Mouse (Mus musculus) lung, embryonic 15.5 days (tissue): Measurements from ENCODE around the gene Amotl2. TPM values are rescaled to one million over a fixed set of nuclear protein-coding genes. Genes with fewer than 3 reads are reported as not detected.

Experiments used
- ATAC-seq: fragments of 200-750 bp; cut with Nextera tagmentation; 2 replicates; pipeline ENCODE4 v1.8.0; 2017; ENCODE audit warnings: moderate number of reproducible peaks, borderline replicate concordance; ENCODE audit not compliant: low FRiP score, low TSS enrichment; ENCODE audit errors: extremely low read depth
- H3K27ac ChIP-seq: fragments of 300-500 bp; sonication (generic); 2 replicates; pipeline ENCODE4 v1.5.1; 2015; ENCODE audit warnings: moderate library complexity, mild to moderate bottlenecking, inconsistent platforms
- H3K27me3 ChIP-seq: fragments of 300-500 bp; sonication (generic); 2 replicates; pipeline ENCODE4 v1.6.1; 2015; ENCODE audit warnings: inconsistent platforms
- H3K36me3 ChIP-seq: fragments of 300-500 bp; sonication (generic); 2 replicates; pipeline ENCODE4 v1.6.1; 2015; ENCODE audit warnings: inconsistent platforms
- H3K4me1 ChIP-seq: fragments of 300-500 bp; sonication (generic); 2 replicates; pipeline ENCODE4 v1.6.1; 2015; ENCODE audit warnings: inconsistent platforms
- H3K4me2 ChIP-seq: fragments of 300-500 bp; sonication (generic); 2 replicates; pipeline ENCODE4 v1.6.1; 2015; ENCODE audit warnings: inconsistent platforms, mild to moderate bottlenecking, moderate library complexity
- H3K4me3 ChIP-seq: fragments of 300-500 bp; sonication (generic); 2 replicates; pipeline ENCODE4 v1.5.1; 2015; ENCODE audit warnings: mild to moderate bottlenecking, inconsistent platforms
- H3K9ac ChIP-seq: fragments of 300-500 bp; sonication (generic); 2 replicates; pipeline ENCODE4 v1.6.1; 2015; ENCODE audit warnings: inconsistent platforms
- H3K9me3 ChIP-seq: fragments of 300-500 bp; sonication (generic); 2 replicates; pipeline ENCODE4 v1.6.1; 2016; ENCODE audit warnings: inconsistent platforms
- WGBS: fragments of 180-500 bp; shearing (Covaris S2); methylation state at CpG from one replicate; pipeline ENCODE4 v1.1.7; 2015; 5-methylcytosine and 5-hydroxymethylcytosine counted together
- polyA plus RNA-seq: library from polyadenylated mRNA; unstranded; fragments of >200 nt; fragmentation: Nextera tagmentation; extraction: Ambion mirVana; gene quantifications from 2 replicates; pipeline ENCODE4 v1.2.1, GENCODE M21; 2015

Amotl2 gene
- polyA plus RNA-seq, 1 experiment from 2014 or later, result 47.0 TPM

- no peak for ATAC-seq
- Histone ChIP-seq H3K9ac (no peak overlapping the region), H3K4me3 (no peak overlapping the region), H3K27me3 (no peaks in the 10 kb centered on the region), H3K36me3 (peaks cover 87% of the 10 kb centered on the region), H3K27ac (no peak overlapping the region), H3K4me1 (peaks cover 76% of the 10 kb centered on the region), H3K4me2 (no peak overlapping the region), H3K9me3 (no peaks in the 10 kb centered on the region)
- 81% methylated on average over 21 of the region's 21 CpGs for WGBS
Observed at GRCm38 (mm10) chr9:102729093-102729845, 12.8 kb downstream of the Amotl2 start.

DNA sequence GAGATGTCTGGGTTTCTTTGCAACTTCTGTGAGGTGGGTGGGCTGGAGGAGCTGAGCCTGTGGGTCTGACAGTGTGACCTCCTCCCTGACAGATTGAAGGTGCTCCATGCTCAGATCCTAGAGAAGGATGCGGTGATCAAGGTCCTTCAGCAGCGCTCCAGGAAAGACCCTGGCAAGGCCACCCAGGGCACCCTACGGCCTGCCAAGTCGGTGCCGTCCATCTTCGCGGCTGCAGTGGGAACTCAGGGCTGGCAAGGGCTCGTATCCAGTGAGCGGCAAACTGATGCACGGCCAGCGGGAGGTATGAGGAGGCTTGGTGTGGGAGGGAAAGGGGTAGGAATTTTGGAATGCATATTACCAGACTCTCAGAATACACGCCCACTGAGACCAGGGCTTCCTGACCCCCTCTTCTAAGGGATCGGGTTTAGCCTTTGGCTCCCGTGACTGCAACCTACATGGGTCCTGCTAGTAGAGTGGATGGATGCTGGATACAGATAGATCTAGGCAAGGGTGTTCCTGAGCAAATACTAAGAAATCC lies 13.5 kb downstream of the Amotl2 start:
- no peak overlapping the region for H3K4me3 ChIP-seq
- no peaks in the 10 kb centered on the region for H3K27me3 ChIP-seq
- H3K4me2 ChIP-seq, result no peak overlapping the region
- no peak overlapping the region for H3K27ac ChIP-seq
- H3K4me1 ChIP-seq, result peaks cover 76% of the 10 kb centered on the region
- no peak for ATAC-seq
- no peak overlapping the region for H3K9ac ChIP-seq
- H3K36me3 ChIP-seq, result peaks cover 80% of the 10 kb centered on the region
- 83% methylated on average over 14 of the region's 14 CpGs for WGBS
- H3K9me3 ChIP-seq, result no peaks in the 10 kb centered on the region

GRCm38 (mm10) chr9:102731044-102731471 lies 14.6 kb downstream of the Amotl2 start:
- H3K4me2 ChIP-seq, result no peak overlapping the region
- peak overlapping the region; percentile 67; the same call in 1 of the 2 replicates for H3K27ac ChIP-seq
- H3K4me3 ChIP-seq, result no peak overlapping the region
- H3K36me3 ChIP-seq, result peaks cover 71% of the 10 kb centered on the region
- no peak overlapping the region for H3K9ac ChIP-seq
- WGBS, result 56% methylated on average over 7 of the region's 7 CpGs
- H3K27me3 ChIP-seq, result no peaks in the 10 kb centered on the region
- ATAC-seq, result no peak
- H3K9me3 ChIP-seq, result no peaks in the 10 kb centered on the region
- peaks cover 72% of the 10 kb centered on the region for H3K4me1 ChIP-seq

DNA sequence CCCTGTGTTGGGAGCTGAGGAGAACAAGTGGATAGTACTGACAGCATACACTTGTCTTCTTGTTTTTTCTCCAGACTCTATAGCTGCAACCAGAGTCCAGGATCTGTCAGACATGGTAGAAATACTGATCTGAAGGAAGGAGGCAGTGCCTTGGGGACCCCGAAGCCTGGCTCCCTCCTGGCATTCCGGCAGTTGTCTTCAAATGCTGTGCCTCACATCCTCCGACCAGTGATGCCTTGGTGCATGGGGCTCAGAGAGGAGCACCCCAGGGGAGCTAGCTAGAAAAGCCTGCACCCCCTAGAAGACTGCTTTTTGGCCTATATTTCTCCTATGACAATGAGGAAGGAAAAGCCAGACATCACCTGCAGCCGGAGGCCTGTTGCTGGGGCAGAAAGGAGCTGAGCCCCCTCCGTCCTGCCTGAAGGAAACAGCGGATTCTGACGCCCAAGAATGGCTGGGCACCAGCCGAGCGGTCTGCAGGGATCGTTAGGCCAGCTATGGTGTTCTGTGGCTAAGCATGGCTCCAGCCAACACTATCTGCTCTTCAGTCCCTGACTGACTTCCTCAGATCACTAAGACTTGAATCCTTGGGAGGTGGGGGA lies 15.2 kb downstream of the Amotl2 start:
- 66% methylated on average over 10 of the region's 10 CpGs for WGBS

GRCm38 (mm10) chr9:102732326-102732865 lies 15.9 kb downstream of the Amotl2 start:
- H3K4me2 ChIP-seq, result no peak overlapping the region
- peaks cover 68% of the 10 kb centered on the region for H3K4me1 ChIP-seq
- no peak overlapping the region for H3K4me3 ChIP-seq
- H3K9ac ChIP-seq, result no peak overlapping the region
- ATAC-seq, result no peak
- H3K27ac ChIP-seq, result peak overlapping the region; percentile 67
- H3K36me3 ChIP-seq, result peaks cover 63% of the 10 kb centered on the region
- H3K27me3 ChIP-seq, result no peaks in the 10 kb centered on the region
- H3K9me3 ChIP-seq, result no peaks in the 10 kb centered on the region
- 60% methylated on average over 5 of the region's 5 CpGs for WGBS

More for the DNA sequence above, 15.2 kb downstream of the Amotl2 start:
- no peaks in the 10 kb centered on the region for H3K9me3 ChIP-seq
- H3K36me3 ChIP-seq, result peaks cover 71% of the 10 kb centered on the region
- no peaks in the 10 kb centered on the region for H3K27me3 ChIP-seq
- no peak overlapping the region for H3K4me2 ChIP-seq
- H3K4me3 ChIP-seq, result no peak overlapping the region
- no peak for ATAC-seq
- H3K27ac ChIP-seq, result peak overlapping the region; percentile 67
- H3K9ac ChIP-seq, result no peak overlapping the region
- peaks cover 70% of the 10 kb centered on the region for H3K4me1 ChIP-seq

DNA sequence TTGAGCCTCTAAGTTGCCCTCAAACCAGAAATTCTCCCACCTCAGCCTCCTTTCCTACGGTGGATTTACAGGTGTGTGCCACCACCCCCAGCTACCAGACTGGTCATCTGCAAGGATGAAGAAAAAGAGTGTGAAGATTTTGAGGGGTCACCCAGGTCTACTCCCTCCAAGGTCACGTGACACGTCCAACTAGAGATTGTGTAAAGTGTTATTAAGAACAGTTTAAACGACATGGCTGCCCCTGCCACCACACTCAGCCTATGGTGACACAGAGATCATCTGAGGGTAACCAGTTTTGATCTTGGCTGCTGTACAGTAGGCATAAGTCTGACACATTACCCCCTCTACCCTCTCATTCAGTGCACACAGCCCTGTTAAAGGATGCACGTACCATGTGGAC lies 17.0 kb downstream of the Amotl2 start:
- Histone ChIP-seq H3K9me3 (no peaks in the 10 kb centered on the region), H3K27me3 (no peaks in the 10 kb centered on the region), H3K27ac (peak overlapping the region; percentile 93), H3K4me2 (no peak overlapping the region), H3K4me1 (peaks cover 67% of the 10 kb centered on the region), H3K36me3 (peaks cover 53% of the 10 kb centered on the region), H3K4me3 (no peak overlapping the region), H3K9ac (no peak overlapping the region)
- ATAC-seq, result no peak
- 68% methylated on average over 5 of the region's 5 CpGs for WGBS

DNA sequence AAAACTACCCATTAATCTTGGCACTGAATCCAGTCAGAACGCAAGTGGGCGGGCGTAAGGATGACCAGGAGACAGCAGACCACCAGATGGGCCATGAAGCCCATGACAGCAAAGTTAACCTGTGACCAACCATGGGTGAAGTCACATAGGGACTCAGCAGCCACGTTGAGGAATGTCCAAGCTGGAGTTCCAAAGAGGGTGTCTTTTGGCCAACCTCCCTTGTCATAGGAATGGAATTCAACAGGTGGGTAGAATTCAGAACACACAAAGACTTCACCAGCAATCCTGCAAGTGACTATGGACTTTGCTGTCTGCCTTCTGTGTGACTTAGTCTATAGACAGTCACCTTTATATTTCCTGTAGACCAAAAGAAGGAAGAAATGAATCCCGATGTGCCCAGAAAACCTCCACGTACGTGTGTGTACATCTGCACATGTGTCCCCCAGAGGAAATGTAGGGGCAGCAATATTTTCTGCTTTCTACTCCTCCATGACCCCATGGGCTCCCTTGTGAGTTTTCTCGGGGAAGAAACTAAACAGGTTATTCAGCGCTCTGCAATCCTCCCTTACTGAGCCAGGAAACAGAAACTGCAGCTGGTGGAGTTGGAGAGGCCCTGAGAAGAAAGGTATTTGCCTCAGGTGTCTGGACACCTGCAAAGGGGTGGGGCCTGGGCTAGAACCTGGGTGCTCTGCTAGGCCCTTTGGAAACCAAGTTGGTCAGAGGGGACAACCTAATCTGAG lies 17.7 kb downstream of the Amotl2 start:
- no peaks in the 10 kb centered on the region for H3K27me3 ChIP-seq
- H3K4me2 ChIP-seq, result peak overlapping the region; percentile 41
- peaks cover 46% of the 10 kb centered on the region for H3K36me3 ChIP-seq
- H3K4me3 ChIP-seq, result no peak overlapping the region
- H3K4me1 ChIP-seq, result peaks cover 65% of the 10 kb centered on the region
- 56% methylated on average over 9 of the region's 9 CpGs for WGBS
- peak overlapping the region; percentile 93 for H3K27ac ChIP-seq
- ATAC-seq, result peak; percentile 35; the same call in 1 of the 2 replicates
- no peak overlapping the region for H3K9ac ChIP-seq
- H3K9me3 ChIP-seq, result no peaks in the 10 kb centered on the region

DNA sequence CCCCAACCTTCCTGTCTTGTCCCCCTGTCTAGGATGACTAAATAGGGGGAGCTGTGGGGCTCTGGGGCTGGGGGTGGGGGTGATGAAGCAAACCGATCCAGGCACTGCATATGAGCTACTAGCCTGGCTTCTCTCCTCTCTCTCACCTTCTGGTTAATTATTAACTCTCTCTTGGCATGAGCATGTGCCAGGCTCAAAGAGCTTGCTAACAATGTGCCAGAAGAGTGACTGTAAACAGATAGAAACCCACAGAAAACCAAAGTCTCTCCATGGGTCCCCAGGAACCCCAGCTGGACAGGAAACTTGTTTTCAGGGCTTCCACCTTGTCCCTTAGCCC lies 18.2 kb downstream of the Amotl2 start:
- WGBS, result 41% methylated on average over 1 of the region's 1 CpGs

DNA sequence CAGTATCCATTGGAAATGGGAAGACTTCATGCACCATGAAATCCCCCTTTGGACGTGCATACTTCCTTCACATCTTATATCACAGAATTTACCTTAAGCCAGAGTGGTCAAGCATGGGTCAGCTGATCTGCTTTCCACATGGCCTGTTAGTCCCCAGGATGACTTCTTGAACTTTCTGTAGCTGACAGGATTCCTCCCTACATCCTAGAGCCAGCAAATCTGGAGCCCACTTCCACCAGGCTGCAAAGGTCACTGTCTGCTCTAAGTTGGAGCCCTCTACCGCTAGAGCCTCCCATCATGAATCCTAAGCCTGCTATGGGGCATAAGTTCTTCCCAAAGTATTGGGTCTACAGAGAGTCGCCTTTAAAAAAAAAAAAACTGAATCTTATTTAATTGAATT lies 18.8 kb downstream of the Amotl2 start:
- Histone ChIP-seq H3K4me1 (peaks cover 55% of the 10 kb centered on the region), H3K9ac (no peak overlapping the region), H3K4me2 (0 out of 2 replicates have a peak overlapping the region, but pooled peaks have one; percentile 16), H3K27me3 (no peaks in the 10 kb centered on the region), H3K4me3 (no peak overlapping the region), H3K36me3 (peaks cover 35% of the 10 kb centered on the region), H3K9me3 (no peaks in the 10 kb centered on the region), H3K27ac (peak overlapping the region; percentile 93)
- WGBS, result 78% methylated on average over 3 of the region's 3 CpGs
- ATAC-seq, result no peak

More for the DNA sequence above, 18.2 kb downstream of the Amotl2 start:
- H3K27ac ChIP-seq, result peak overlapping the region; percentile 93
- peak overlapping the region; percentile 41 for H3K4me2 ChIP-seq
- peaks cover 40% of the 10 kb centered on the region for H3K36me3 ChIP-seq
- H3K4me3 ChIP-seq, result no peak overlapping the region
- ATAC-seq, result peak; percentile 44
- peaks cover 60% of the 10 kb centered on the region for H3K4me1 ChIP-seq
- H3K27me3 ChIP-seq, result no peaks in the 10 kb centered on the region
- H3K9me3 ChIP-seq, result no peaks in the 10 kb centered on the region
- no peak overlapping the region for H3K9ac ChIP-seq

GRCm38 (mm10) chr9:102735996-102736395 lies 19.5 kb downstream of the Amotl2 start:
- 17% methylated on average over 1 of the region's 1 CpGs for WGBS

GRCm38 (mm10) chr9:102737405-102737804 lies 20.9 kb downstream of the Amotl2 start:
- 57% methylated on average over 1 of the region's 1 CpGs for WGBS
- Histone ChIP-seq H3K4me1 (peaks cover 40% of the 10 kb centered on the region), H3K4me3 (no peak overlapping the region), H3K9me3 (no peaks in the 10 kb centered on the region), H3K27me3 (no peaks in the 10 kb centered on the region), H3K9ac (no peak overlapping the region), H3K27ac (no peak overlapping the region), H3K4me2 (no peak overlapping the region), H3K36me3 (peaks cover 13% of the 10 kb centered on the region)
- no peak for ATAC-seq

More at GRCm38 (mm10) chr9:102735996-102736395, 19.5 kb downstream of the Amotl2 start:
- Histone ChIP-seq H3K4me2 (no peak overlapping the region), H3K27me3 (no peaks in the 10 kb centered on the region), H3K9ac (no peak overlapping the region), H3K36me3 (peaks cover 27% of the 10 kb centered on the region), H3K4me1 (peaks cover 51% of the 10 kb centered on the region), H3K4me3 (no peak overlapping the region), H3K27ac (peak overlapping the region; percentile 93; the same call in 1 of the 2 replicates), H3K9me3 (no peaks in the 10 kb centered on the region)
- ATAC-seq, result no peak
